Mouse (Mus musculus) liver, adult (tissue): ENCODE results near the gene Fam19a5.

ENCODE experiments used
- GATA4 ChIP-seq: IDR thresholded peaks from 2 replicates; pipeline ENCODE4 v1.6.1; 2014; ENCODE audit warnings: mild to moderate bottlenecking, low read length; ENCODE audit not compliant: insufficient replicate concordance

The Fam19a5 gene

GRCm38 (mm10) chr15:87566040-87566929 is 22.2 kb downstream of the Fam19a5 start:
- no peak for TF ChIP-seq GATA4

- TF ChIP-seq GATA4 = no peak
These were observed 26.1 kb downstream of the Fam19a5 start for GRCm38 (mm10) chr15:87570182-87570581.

- TF ChIP-seq GATA4 = no peak
These were observed 35.8 kb downstream of the Fam19a5 start for GRCm38 (mm10) chr15:87579861-87580260.

GRCm38 (mm10) chr15:87583921-87584621 is 40.0 kb downstream of the Fam19a5 start:
- TF ChIP-seq GATA4 = no peak

- TF ChIP-seq GATA4 = no peak
These were observed 46.9 kb downstream of the Fam19a5 start for GRCm38 (mm10) chr15:87590975-87591374.

GRCm38 (mm10) chr15:87596731-87597130 is 52.6 kb downstream of the Fam19a5 start:
- TF ChIP-seq GATA4 = no peak

- no peak for TF ChIP-seq GATA4
These were observed 53.0 kb downstream of the Fam19a5 start for GRCm38 (mm10) chr15:87597149-87597548.

- no peak for TF ChIP-seq GATA4
These were observed 53.7 kb downstream of the Fam19a5 start for GRCm38 (mm10) chr15:87597766-87598165.

- TF ChIP-seq GATA4 = no peak
These were observed 54.5 kb downstream of the Fam19a5 start for GRCm38 (mm10) chr15:87598636-87599035.

- TF ChIP-seq GATA4 = no peak
These were observed 59.2 kb downstream of the Fam19a5 start for GRCm38 (mm10) chr15:87603316-87603715.

- TF ChIP-seq GATA4 = no peak
These were observed 61.6 kb downstream of the Fam19a5 start for GRCm38 (mm10) chr15:87605504-87606280.

- TF ChIP-seq GATA4 = no peak
These were observed 62.6 kb downstream of the Fam19a5 start for GRCm38 (mm10) chr15:87606702-87607101.

GRCm38 (mm10) chr15:87609236-87609635 is 65.1 kb downstream of the Fam19a5 start:
- no peak for TF ChIP-seq GATA4

- no peak for TF ChIP-seq GATA4
These were observed 80.0 kb downstream of the Fam19a5 start for GRCm38 (mm10) chr15:87623966-87624609.

GRCm38 (mm10) chr15:87624610-87625091 is 80.6 kb downstream of the Fam19a5 start:
- TF ChIP-seq GATA4 = no peak
